Mouse (Mus musculus) intestine, embryonic 15.5 days (tissue): ENCODE measurements around the gene Hc. TPM values are rescaled to one million over a fixed set of nuclear protein-coding genes. Genes with fewer than 3 reads are reported as not detected.

ENCODE experiments used
- ATAC-seq: fragments of 200-750 bp; cut with Nextera tagmentation; 2 replicates; pipeline ENCODE4 v1.8.0; 2017; ENCODE audit warnings: moderate TSS enrichment, moderate library complexity
- H3K27ac ChIP-seq: fragments of 300-500 bp; sonication (generic); 2 replicates; pipeline ENCODE4 v1.5.1; 2015; ENCODE audit warnings: mild to moderate bottlenecking, inconsistent platforms
- H3K27me3 ChIP-seq: fragments of 300-500 bp; sonication (generic); replicated peaks from 2 replicates; pipeline ENCODE4 v1.6.1; 2015; ENCODE audit warnings: inconsistent platforms
- H3K36me3 ChIP-seq: fragments of 300-500 bp; sonication (generic); 2 replicates; pipeline ENCODE4 v1.6.1; 2015; ENCODE audit warnings: inconsistent platforms
- H3K4me1 ChIP-seq: fragments of 300-500 bp; sonication (generic); replicated peaks from 2 replicates; pipeline ENCODE4 v1.6.1; 2015; ENCODE audit warnings: inconsistent platforms
- H3K4me2 ChIP-seq: fragments of 300-500 bp; sonication (generic); replicated peaks from 2 replicates; pipeline ENCODE4 v1.6.1; 2015; ENCODE audit warnings: mild to moderate bottlenecking, inconsistent platforms
- H3K4me3 ChIP-seq: fragments of 300-500 bp; sonication (generic); replicated peaks from 2 replicates; pipeline ENCODE4 v1.5.1; 2015; ENCODE audit warnings: inconsistent platforms
- H3K9ac ChIP-seq: fragments of 300-500 bp; sonication (generic); 2 replicates; pipeline ENCODE4 v1.6.1; 2015; ENCODE audit warnings: inconsistent platforms
- H3K9me3 ChIP-seq: fragments of 300-500 bp; sonication (generic); 2 replicates; pipeline ENCODE4 v1.6.1; 2016; ENCODE audit warnings: inconsistent platforms
- WGBS: fragments of 180-500 bp; shearing (Covaris S2); methylation state at CpG from one replicate; pipeline ENCODE4 v1.1.7; 2015; 5-methylcytosine and 5-hydroxymethylcytosine counted together
- polyA plus RNA-seq: library from polyadenylated mRNA; unstranded; fragments of >200 nt; fragmentation: Nextera tagmentation; extraction: Ambion mirVana; gene quantifications from 2 replicates; pipeline ENCODE4 v1.2.1, GENCODE M21; 2015

Gene Hc
- polyA plus RNA-seq, 1 experiment from 2014 or later = 0.36 TPM

DNA sequence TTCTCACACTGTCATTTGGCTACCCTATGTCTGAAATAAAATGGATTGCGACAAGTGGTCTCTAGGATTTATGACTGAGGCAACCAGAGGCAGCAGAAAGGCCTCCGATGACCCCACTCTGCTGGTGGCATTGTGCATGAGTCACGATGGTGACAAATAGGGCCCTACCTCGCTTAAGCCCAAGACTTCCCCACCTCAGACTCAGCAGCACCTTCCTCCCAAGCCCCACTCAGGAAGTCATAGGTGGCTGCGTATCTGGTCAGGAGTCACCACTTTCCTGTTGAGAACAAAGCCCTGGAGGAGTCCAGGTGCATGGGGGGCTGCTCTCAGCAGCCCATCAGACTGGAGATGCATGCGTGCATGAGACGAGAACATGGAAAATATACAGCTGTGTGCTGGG, 102.7 kb downstream of the Hc start:
- 88% methylated on average over 7 of the region's 7 CpGs for WGBS
- H3K27me3 ChIP-seq = no peaks in the 10 kb centered on the region
- H3K9ac ChIP-seq = no peak overlapping the region
- no peaks in the 10 kb centered on the region for H3K9me3 ChIP-seq
- no peak overlapping the region for H3K4me2 ChIP-seq
- no peak overlapping the region for H3K4me3 ChIP-seq
- ATAC-seq = no peak
- H3K4me1 ChIP-seq = peaks cover 11% of the 10 kb centered on the region; the same call in 1 of the 2 replicates
- no peak overlapping the region for H3K27ac ChIP-seq
- H3K36me3 ChIP-seq = no peaks in the 10 kb centered on the region

DNA sequence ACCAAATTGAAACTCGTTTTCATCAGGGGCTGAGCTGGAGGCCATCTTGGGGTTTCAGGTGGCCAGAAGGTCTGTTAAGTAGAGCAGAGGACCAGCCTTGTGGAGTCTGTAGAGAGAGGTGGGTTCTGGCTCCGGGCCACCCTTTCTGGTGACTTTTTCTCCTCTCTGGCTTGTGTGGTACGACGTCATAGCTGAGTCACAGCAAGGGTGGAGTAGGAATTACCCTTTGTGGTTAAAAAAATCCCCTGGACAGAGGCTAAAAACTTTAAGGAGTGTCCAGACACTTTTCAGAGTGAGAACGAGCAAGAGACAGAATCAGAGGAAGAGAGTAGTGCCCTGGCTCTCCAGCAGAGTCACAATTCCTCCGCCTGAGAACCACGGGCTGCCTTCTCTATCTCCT, 103.2 kb downstream of the Hc start:
- H3K4me3 ChIP-seq = no peak overlapping the region
- peaks cover 10% of the 10 kb centered on the region; the same call in 1 of the 2 replicates for H3K4me1 ChIP-seq
- no peak overlapping the region for H3K27ac ChIP-seq
- H3K9me3 ChIP-seq = no peaks in the 10 kb centered on the region
- ATAC-seq = no peak
- no peaks in the 10 kb centered on the region for H3K36me3 ChIP-seq
- 74% methylated on average over 7 of the region's 7 CpGs for WGBS
- no peak overlapping the region for H3K9ac ChIP-seq
- H3K4me2 ChIP-seq = no peak overlapping the region
- no peaks in the 10 kb centered on the region for H3K27me3 ChIP-seq

DNA sequence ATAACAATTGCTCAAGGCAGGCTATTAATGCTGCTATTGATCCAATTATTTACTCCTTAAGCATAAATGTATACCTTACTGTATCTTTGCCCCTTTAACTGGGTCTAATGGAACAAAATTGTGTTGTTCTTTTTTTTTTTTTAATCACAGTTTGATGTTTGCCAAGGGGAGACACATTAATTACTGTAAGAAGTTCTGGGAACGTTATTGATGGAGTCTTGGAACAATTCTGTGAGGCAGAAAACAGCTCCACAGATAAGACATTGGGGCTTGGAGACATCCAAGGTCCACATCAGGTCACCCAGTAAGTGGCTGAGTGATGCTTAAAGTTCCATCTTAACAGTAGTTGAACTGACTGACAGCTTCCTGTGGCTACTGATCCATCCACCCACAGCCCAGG, 103.8 kb downstream of the Hc start:
- no peak overlapping the region for H3K4me3 ChIP-seq
- H3K9ac ChIP-seq = no peak overlapping the region
- no peak for ATAC-seq
- no peak overlapping the region for H3K27ac ChIP-seq
- H3K9me3 ChIP-seq = no peaks in the 10 kb centered on the region
- H3K36me3 ChIP-seq = no peaks in the 10 kb centered on the region
- H3K4me1 ChIP-seq = peaks cover 10% of the 10 kb centered on the region; the same call in 1 of the 2 replicates
- H3K4me2 ChIP-seq = no peak overlapping the region
- WGBS = 60% methylated on average over 1 of the region's 1 CpGs
- no peaks in the 10 kb centered on the region for H3K27me3 ChIP-seq

DNA sequence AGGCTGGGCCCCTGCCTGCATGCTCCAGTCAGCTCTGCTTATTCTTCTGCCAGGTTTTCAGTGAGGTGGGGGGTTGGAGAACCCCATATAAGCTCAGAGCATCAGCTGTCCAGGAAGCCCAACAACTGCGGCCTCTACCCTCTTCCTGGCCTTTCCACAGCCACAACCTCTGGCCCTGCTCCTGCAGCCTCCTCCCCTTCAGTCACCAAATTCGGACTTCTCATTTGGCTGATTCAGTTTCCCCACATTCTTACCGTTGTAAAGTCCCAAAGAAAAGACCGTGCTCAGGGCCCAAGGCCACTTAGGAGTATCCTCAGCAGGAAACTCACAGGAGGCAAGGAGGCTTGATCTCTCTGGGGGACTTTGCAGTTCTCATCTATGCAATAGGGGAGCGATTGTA, 104.3 kb downstream of the Hc start:
- H3K4me3 ChIP-seq = no peak overlapping the region
- H3K36me3 ChIP-seq = no peaks in the 10 kb centered on the region
- peaks cover 10% of the 10 kb centered on the region; the same call in 1 of the 2 replicates for H3K4me1 ChIP-seq
- H3K27ac ChIP-seq = no peak overlapping the region
- no peaks in the 10 kb centered on the region for H3K27me3 ChIP-seq
- H3K4me2 ChIP-seq = no peak overlapping the region
- no peak overlapping the region for H3K9ac ChIP-seq
- 67% methylated on average over 5 of the region's 5 CpGs for WGBS
- ATAC-seq = no peak
- H3K9me3 ChIP-seq = no peaks in the 10 kb centered on the region

DNA sequence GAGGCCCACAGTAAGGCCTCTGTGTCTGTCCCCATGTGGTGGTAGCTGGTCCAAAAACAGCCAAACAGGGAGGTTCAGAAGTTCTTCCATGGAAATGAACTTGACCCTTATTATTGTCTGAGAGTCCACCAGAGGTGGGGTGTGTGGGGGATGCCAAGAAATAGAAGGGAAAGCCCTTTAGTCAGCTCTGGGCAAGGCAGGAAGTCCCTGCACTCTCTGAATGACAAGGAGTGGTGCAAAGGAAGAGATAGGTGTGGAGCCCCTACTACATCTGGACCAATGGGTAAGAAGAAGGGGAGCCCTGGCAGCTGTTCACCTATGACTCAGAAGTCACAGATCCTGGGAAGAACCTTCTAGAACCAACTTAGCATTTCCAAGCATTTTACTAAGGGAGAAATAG, 106.9 kb downstream of the Hc start:
- H3K27ac ChIP-seq = no peak overlapping the region
- no peak overlapping the region for H3K4me3 ChIP-seq
- H3K9ac ChIP-seq = no peak overlapping the region
- no peaks in the 10 kb centered on the region for H3K9me3 ChIP-seq
- ATAC-seq = no peak
- H3K4me1 ChIP-seq = no peaks in the 10 kb centered on the region
- no peaks in the 10 kb centered on the region for H3K27me3 ChIP-seq
- no peak overlapping the region for H3K4me2 ChIP-seq
- H3K36me3 ChIP-seq = no peaks in the 10 kb centered on the region

DNA sequence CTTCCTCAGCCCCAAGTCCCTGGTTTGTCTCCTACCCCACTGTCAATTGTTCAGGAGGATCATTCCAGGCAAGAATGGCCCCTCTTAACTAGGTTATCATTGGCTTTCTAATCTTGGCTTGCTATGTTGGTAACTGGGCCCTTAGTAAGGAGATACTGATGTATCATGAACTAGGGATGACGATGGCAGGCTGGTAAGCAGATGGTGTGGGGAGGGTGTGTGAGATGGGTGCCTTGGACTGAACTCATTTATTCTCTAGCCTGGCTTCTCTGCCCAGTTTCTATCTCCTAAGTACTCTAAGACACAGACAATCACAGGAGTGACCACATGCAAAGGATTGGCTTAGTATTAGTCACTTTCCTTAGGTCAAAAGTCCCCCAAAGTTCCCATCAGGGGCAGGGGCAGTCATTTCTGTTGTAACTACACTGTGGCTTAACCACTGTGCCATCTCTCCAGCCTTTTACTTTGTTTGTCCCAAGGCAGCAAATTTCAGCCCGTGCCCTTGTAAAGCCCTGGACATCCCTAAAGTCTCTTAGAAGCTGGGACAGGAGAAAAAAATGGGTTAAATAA, 107.6 kb downstream of the Hc start:
- H3K4me1 ChIP-seq = no peaks in the 10 kb centered on the region
- H3K36me3 ChIP-seq = no peaks in the 10 kb centered on the region
- H3K27me3 ChIP-seq = no peaks in the 10 kb centered on the region
- H3K9me3 ChIP-seq = no peaks in the 10 kb centered on the region
- ATAC-seq = no peak
- no peak overlapping the region for H3K27ac ChIP-seq
- WGBS = 74% methylated on average over 2 of the region's 2 CpGs
- H3K4me3 ChIP-seq = no peak overlapping the region
- no peak overlapping the region for H3K9ac ChIP-seq
- no peak overlapping the region for H3K4me2 ChIP-seq

DNA sequence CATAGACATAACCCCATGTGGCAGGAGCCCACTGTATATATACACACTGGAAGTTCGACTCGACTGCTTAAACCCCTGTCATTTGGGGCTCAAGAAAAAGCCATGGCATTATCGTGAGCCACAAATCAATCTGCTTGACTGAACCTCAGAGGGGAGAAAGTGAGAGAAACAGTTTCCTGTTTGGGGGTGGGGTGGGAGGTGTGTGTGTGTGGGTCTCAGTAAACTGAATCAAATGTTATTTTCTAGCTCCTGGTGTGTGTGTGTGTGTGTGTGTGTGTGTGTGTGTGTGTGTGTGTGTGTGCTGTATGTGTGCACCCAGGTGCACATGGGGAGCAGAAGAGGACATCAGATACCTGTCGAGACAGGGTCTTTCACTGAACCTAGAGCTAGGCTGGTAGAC, 108.2 kb downstream of the Hc start:
- 66% methylated on average over 4 of the region's 4 CpGs for WGBS
- Histone ChIP-seq H3K36me3 (no peaks in the 10 kb centered on the region), H3K4me3 (no peak overlapping the region), H3K9me3 (no peaks in the 10 kb centered on the region), H3K27ac (no peak overlapping the region), H3K9ac (no peak overlapping the region), H3K4me1 (no peaks in the 10 kb centered on the region), H3K27me3 (0 out of 2 replicates have a peak, but pooled peaks cover 3% of the 10 kb centered on the region), H3K4me2 (no peak overlapping the region)
- ATAC-seq = no peak

DNA sequence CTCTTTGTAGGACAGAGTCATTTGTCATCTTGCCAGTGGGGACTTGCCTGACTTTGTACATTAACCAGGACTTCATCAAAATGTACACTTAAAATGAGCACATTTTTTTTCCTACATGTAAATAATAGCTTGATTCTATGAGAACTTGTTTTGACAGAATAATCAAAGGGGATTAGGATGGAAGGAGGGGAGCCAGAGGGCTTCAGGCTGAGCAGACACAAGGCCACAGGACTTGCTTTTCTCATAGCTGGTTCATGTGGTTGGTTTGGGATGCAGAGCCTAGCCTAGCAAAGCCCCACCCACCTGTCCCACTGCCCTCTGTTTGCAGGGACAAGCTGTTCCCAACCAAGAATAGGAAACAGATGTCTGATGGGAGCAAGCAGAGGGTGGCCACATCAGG, 109.8 kb downstream of the Hc start:
- Histone ChIP-seq H3K27me3 (0 out of 2 replicates have a peak, but pooled peaks cover 3% of the 10 kb centered on the region), H3K4me3 (no peak overlapping the region), H3K9ac (no peak overlapping the region), H3K4me1 (no peaks in the 10 kb centered on the region), H3K4me2 (no peak overlapping the region), H3K27ac (no peak overlapping the region), H3K36me3 (no peaks in the 10 kb centered on the region), H3K9me3 (no peaks in the 10 kb centered on the region)
- ATAC-seq = no peak

DNA sequence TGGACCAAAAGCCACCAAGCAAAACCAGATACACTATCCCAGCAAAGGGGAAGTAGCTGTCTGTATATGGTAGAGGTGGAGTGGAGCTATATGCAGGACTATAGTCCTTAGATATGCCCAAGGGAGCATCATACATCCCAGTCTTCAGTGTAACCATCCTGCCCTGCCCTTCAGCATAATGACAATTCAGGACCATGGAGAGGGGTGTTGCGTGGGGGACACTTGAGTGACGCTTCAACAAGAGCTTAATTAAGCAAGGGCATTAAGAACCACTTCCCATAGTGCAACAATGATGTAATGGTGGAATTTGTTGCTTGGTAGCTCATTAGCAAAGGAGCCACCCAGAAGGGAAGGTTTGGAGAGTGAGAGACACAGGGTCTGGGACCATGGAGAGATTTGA, 112.6 kb downstream of the Hc start:
- WGBS = 20% methylated on average over 2 of the region's 2 CpGs
- Histone ChIP-seq H3K4me2 (no peak overlapping the region), H3K4me1 (no peaks in the 10 kb centered on the region; the same call in 1 of the 2 replicates), H3K9me3 (no peaks in the 10 kb centered on the region), H3K36me3 (no peaks in the 10 kb centered on the region), H3K27me3 (0 out of 2 replicates have a peak, but pooled peaks cover 3% of the 10 kb centered on the region), H3K9ac (no peak overlapping the region), H3K27ac (no peak overlapping the region), H3K4me3 (no peak overlapping the region)
- ATAC-seq = no peak

DNA sequence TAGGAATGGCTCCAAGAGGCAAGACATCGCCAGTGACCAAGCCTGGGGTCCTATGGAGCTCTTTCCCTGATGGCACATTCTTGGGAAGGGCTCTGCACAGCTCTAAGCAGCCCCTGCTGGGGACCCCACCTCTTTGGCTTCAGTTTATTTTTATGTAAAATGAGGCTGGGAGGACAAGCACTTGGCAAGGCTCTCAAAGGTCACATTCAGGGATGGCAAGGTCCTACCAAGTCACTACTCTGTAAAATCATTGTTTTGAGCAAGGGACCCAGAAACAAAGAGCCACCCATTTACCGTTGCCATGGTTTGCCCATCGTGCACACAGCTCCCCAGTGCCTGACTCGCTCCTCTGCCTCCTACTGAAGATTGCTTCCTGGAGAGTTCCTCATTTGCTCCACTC, 115.2 kb downstream of the Hc start:
- no peaks in the 10 kb centered on the region for H3K9me3 ChIP-seq
- H3K27ac ChIP-seq = no peak overlapping the region
- H3K27me3 ChIP-seq = 0 out of 2 replicates have a peak, but pooled peaks cover 3% of the 10 kb centered on the region
- no peaks in the 10 kb centered on the region for H3K36me3 ChIP-seq
- WGBS = 72% methylated on average over 4 of the region's 4 CpGs
- no peaks in the 10 kb centered on the region; the same call in 1 of the 2 replicates for H3K4me1 ChIP-seq
- H3K4me3 ChIP-seq = no peak overlapping the region
- ATAC-seq = no peak
- no peak overlapping the region for H3K4me2 ChIP-seq
- H3K9ac ChIP-seq = no peak overlapping the region

DNA sequence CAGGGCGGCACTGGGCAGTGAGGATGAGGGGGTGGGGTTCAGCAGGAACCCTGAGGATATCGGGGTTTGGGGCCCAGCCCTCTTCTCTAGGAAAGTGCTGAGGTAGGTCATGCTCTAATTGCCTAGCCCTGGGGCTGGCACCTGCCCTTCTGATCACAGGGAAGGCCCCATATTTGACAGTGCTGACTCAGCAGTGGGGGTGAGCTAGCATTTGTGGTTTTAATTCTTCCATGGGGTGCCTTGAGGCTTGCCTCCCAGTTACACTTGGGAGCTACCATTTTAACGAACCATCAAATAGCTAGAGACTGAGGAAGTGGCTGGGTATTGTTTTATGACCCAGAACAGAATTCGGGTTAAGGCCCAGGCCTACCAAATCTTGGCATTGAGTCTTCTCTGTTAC, 115.7 kb downstream of the Hc start:
- Histone ChIP-seq H3K27me3 (0 out of 2 replicates have a peak, but pooled peaks cover 3% of the 10 kb centered on the region), H3K9ac (no peak overlapping the region), H3K4me3 (no peak overlapping the region), H3K27ac (no peak overlapping the region), H3K4me2 (no peak overlapping the region), H3K9me3 (no peaks in the 10 kb centered on the region), H3K36me3 (no peaks in the 10 kb centered on the region), H3K4me1 (no peaks in the 10 kb centered on the region; the same call in 1 of the 2 replicates)
- ATAC-seq = no peak
- WGBS = 81% methylated on average over 4 of the region's 4 CpGs

DNA sequence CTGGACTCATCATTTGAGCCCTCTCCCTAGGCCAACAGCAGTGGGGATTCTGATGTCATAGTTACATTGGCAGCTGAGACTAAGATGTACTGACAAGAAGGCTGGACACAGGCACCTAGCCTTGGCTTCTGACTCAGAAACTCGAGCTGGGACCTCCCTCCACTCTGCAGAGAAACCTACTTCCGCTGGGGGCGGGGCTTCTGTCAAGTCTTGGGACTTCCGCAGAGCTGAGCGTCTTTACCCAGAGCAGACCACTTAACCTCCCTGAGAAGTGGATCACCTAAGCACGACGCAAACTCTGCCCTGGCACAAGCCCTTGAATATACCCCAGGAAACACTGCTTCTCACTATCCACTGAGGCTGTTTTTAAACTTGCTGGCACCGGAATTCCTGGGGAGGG, 116.5 kb downstream of the Hc start:
- H3K9me3 ChIP-seq = no peaks in the 10 kb centered on the region
- 17% methylated on average over 8 of the region's 8 CpGs for WGBS
- no peak overlapping the region for H3K9ac ChIP-seq
- ATAC-seq = peak; percentile 20; the same call in 1 of the 2 replicates
- no peak overlapping the region; the same call in 1 of the 2 replicates for H3K4me2 ChIP-seq
- no peak overlapping the region for H3K27ac ChIP-seq
- no peaks in the 10 kb centered on the region; the same call in 1 of the 2 replicates for H3K4me1 ChIP-seq
- H3K27me3 ChIP-seq = 0 out of 2 replicates have a peak, but pooled peaks cover 3% of the 10 kb centered on the region
- no peak overlapping the region for H3K4me3 ChIP-seq
- no peaks in the 10 kb centered on the region for H3K36me3 ChIP-seq

DNA sequence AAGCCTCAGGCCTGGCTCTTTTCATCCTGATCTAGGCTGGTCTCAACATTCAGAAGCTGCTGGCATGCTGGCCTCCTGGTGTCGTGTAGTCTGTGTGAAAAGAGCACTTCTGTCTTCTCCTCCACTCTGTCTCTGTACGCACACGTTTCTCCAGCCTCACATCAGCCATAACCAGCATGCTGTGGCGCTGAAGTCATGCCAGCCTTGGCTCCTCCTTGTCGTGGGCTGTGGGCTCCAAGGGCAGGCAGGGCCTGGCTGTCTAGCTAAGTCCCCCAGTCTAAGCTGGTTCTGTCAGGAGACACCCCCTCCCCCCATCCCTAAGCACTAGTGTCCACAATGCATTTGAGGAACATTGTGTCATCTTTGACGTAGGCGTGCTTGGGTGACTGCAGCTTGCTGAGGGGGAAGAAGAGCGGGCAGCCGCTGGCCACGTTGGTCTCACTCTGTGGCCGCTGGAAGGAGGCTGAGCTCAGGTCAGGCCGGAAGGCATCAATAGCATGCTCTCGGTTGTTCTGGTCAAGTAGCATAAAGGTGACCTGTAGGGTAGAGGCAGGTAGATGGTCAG, 117.6 kb downstream of the Hc start:
- no peak overlapping the region for H3K27ac ChIP-seq
- no peaks in the 10 kb centered on the region for H3K9me3 ChIP-seq
- H3K9ac ChIP-seq = no peak overlapping the region
- H3K4me3 ChIP-seq = no peak overlapping the region
- H3K4me2 ChIP-seq = no peak overlapping the region
- H3K4me1 ChIP-seq = no peaks in the 10 kb centered on the region; the same call in 1 of the 2 replicates
- 77% methylated on average over 13 of the region's 13 CpGs for WGBS
- no peak for ATAC-seq
- no peaks in the 10 kb centered on the region for H3K36me3 ChIP-seq
- 0 out of 2 replicates have a peak, but pooled peaks cover 3% of the 10 kb centered on the region for H3K27me3 ChIP-seq
